Mouse (Mus musculus): ENCODE data around the gene Lpin2. TPM values are rescaled to one million over a fixed set of nuclear protein-coding genes. Genes with fewer than 3 reads are reported as not detected.

The Lpin2 gene
- polyA plus RNA-seq, 1 experiment from 2014 or later, result 35.5 TPM

DNA sequence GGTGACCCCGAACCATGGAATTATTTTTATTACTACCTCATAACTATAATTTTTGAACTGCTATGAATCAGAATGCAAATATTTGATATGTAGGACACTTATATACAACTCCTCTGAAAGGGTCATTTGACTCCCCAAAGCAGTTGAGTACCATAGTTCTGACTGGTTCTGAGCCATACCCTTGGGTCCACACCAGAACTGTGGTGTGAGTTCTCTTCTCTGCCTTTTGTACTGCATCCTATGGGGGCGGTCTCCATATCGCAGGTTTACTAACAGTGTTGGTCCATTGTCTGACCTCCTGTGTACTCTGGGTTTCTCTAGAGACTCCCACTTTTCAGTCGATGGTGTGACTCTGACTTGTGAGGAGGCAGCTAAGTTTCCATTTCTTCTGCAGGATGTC, 63.7 kb downstream of the Lpin2 start:
- H3K4me1 ChIP-seq (replicated peaks), result no peaks in the 10 kb centered on the region
- WGBS, result 92% methylated on average over 4 of the region's 4 CpGs
- H3K36me3 ChIP-seq, result peaks cover 88% of the 10 kb centered on the region
- H3K9me3 ChIP-seq, result no peaks in the 10 kb centered on the region
- no peak overlapping the region for H3K4me3 ChIP-seq (replicated peaks)
- ATAC-seq, result no peak
- no peak overlapping the region for H3K4me2 ChIP-seq (replicated peaks)
- H3K9ac ChIP-seq (replicated peaks), result no peak overlapping the region
- H3K27ac ChIP-seq, result no peak overlapping the region
- no peaks in the 10 kb centered on the region for H3K27me3 ChIP-seq

GRCm38 (mm10) chr17:71248963-71249362, 66.6 kb downstream of the Lpin2 start:
- Histone ChIP-seq H3K4me1 (replicated peaks) (0 out of 2 replicates have a peak, but pooled peaks cover 2% of the 10 kb centered on the region), H3K27ac (no peak overlapping the region), H3K4me2 (replicated peaks) (no peak overlapping the region), H3K27me3 (no peaks in the 10 kb centered on the region), H3K4me3 (replicated peaks) (no peak overlapping the region), H3K36me3 (peaks cover 68% of the 10 kb centered on the region), H3K9ac (replicated peaks) (no peak overlapping the region), H3K9me3 (no peaks in the 10 kb centered on the region)
- WGBS, result 91% methylated on average over 6 of the region's 6 CpGs
- no peak for ATAC-seq

GRCm38 (mm10) chr17:71250046-71250445, 67.7 kb downstream of the Lpin2 start:
- WGBS, result 91% methylated on average over 2 of the region's 2 CpGs
- Histone ChIP-seq H3K4me3 (replicated peaks) (no peak overlapping the region), H3K36me3 (peaks cover 57% of the 10 kb centered on the region), H3K4me2 (replicated peaks) (no peak overlapping the region), H3K4me1 (replicated peaks) (0 out of 2 replicates have a peak, but pooled peaks cover 2% of the 10 kb centered on the region), H3K27ac (no peak overlapping the region), H3K9ac (replicated peaks) (no peak overlapping the region), H3K9me3 (no peaks in the 10 kb centered on the region), H3K27me3 (no peaks in the 10 kb centered on the region)
- ATAC-seq, result no peak

DNA sequence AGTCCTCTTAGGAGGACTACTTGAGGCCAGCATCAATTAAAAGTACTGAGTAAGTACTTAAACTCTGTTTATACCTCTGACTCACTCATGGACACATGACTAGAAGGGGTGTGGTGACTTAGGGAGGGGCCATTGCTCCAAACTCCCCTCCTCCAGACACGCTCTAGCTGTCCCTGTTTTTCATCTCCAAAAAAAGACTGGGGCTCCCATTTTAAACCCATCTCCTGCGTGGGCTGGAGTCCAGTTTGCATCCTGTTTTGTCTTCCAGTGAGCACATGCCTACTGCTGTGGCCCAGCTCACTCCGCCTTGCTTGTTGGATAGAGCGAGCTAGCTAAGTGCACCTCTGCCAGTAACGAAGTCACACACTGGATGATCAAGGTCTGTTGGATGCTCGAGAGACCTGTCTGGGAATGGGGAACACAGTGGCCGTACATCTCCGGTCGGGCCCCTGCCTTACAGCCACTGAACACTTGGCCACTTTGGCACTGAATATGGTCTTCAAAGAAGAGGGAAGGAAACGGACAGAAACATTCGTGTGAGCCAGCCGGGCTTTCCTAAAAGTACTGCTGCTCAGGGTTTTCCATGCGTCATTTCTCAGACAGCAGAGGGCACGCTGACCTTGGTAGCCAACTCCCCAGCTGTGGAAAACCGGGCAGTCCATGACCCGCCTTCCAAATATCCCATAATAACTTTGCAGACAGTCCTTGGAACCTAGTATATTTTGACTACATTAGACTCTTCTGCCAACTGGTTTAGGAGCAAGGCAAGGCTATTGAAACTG, 68.7 kb downstream of the Lpin2 start:
- 90% methylated on average over 16 of the region's 16 CpGs for WGBS
- Histone ChIP-seq H3K4me2 (replicated peaks) (no peak overlapping the region), H3K9me3 (no peaks in the 10 kb centered on the region), H3K27me3 (no peaks in the 10 kb centered on the region), H3K4me1 (replicated peaks) (0 out of 2 replicates have a peak, but pooled peaks cover 2% of the 10 kb centered on the region), H3K27ac (no peak overlapping the region), H3K36me3 (peaks cover 48% of the 10 kb centered on the region), H3K4me3 (replicated peaks) (no peak overlapping the region), H3K9ac (replicated peaks) (no peak overlapping the region)
- ATAC-seq, result no peak

GRCm38 (mm10) chr17:71251601-71252001, 69.2 kb downstream of the Lpin2 start:
- no peak for ATAC-seq
- WGBS, result 75% methylated on average over 6 of the region's 6 CpGs
- Histone ChIP-seq H3K4me1 (replicated peaks) (0 out of 2 replicates have a peak, but pooled peaks cover 2% of the 10 kb centered on the region), H3K4me3 (replicated peaks) (no peak overlapping the region), H3K9me3 (no peaks in the 10 kb centered on the region), H3K27me3 (no peaks in the 10 kb centered on the region), H3K9ac (replicated peaks) (no peak overlapping the region), H3K27ac (no peak overlapping the region), H3K4me2 (replicated peaks) (no peak overlapping the region), H3K36me3 (peaks cover 42% of the 10 kb centered on the region)

DNA sequence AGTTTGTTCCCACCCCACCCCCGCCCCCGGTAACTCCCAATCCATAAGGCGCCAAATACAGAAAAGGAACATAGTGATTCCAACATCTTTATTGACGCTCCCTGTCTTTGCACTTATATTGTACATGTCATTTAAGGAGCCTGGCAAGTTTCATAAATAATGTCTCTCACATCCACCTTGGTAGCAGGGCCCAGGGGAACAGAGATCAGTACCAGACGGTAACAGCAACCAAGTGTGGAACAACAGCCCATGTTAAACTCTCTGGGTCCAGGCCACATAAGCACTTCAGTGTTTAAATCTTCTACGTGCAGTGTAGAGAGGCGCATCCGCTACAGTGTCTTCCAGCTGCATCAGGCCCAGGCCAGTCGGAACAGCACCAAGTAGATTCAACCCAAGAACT, 69.7 kb downstream of the Lpin2 start:
- 90% methylated on average over 9 of the region's 9 CpGs for WGBS
- no peak overlapping the region for H3K4me3 ChIP-seq (replicated peaks)
- H3K36me3 ChIP-seq, result peaks cover 37% of the 10 kb centered on the region
- ATAC-seq, result no peak
- no peak overlapping the region for H3K27ac ChIP-seq
- H3K9me3 ChIP-seq, result no peaks in the 10 kb centered on the region
- no peaks in the 10 kb centered on the region for H3K27me3 ChIP-seq
- H3K4me1 ChIP-seq (replicated peaks), result 0 out of 2 replicates have a peak, but pooled peaks cover 2% of the 10 kb centered on the region
- H3K4me2 ChIP-seq (replicated peaks), result no peak overlapping the region
- H3K9ac ChIP-seq (replicated peaks), result no peak overlapping the region

DNA sequence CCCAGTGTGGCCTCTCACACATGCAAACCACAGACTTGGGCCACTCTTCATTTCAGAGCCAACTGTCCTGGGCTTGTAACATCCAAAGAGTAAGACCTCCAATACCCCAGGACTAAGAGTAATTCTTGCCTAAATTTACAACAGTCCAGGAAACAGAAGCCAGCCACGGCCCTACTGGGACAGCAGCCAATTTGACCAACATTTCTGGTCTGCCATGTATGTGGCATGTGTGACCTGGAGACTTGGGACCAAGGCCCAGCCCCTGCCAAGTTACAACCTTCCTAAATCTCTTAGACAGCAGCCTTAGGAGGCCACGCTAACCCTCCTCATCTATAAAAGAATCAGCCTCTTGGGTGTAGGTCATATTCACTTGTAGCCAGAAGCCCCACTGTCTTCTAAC, 71.0 kb downstream of the Lpin2 start:
- no peak overlapping the region for H3K9ac ChIP-seq (replicated peaks)
- 92% methylated on average over 2 of the region's 2 CpGs for WGBS
- ATAC-seq, result no peak
- H3K4me3 ChIP-seq (replicated peaks), result no peak overlapping the region
- H3K9me3 ChIP-seq, result no peaks in the 10 kb centered on the region
- no peaks in the 10 kb centered on the region for H3K27me3 ChIP-seq
- 0 out of 2 replicates have a peak, but pooled peaks cover 2% of the 10 kb centered on the region for H3K4me1 ChIP-seq (replicated peaks)
- H3K36me3 ChIP-seq, result peaks cover 25% of the 10 kb centered on the region
- no peak overlapping the region for H3K27ac ChIP-seq
- no peak overlapping the region for H3K4me2 ChIP-seq (replicated peaks)

GRCm38 (mm10) chr17:71254106-71254505, 71.7 kb downstream of the Lpin2 start:
- Histone ChIP-seq H3K36me3 (peaks cover 18% of the 10 kb centered on the region), H3K27ac (no peak overlapping the region), H3K4me2 (replicated peaks) (no peak overlapping the region), H3K9me3 (no peaks in the 10 kb centered on the region), H3K9ac (replicated peaks) (no peak overlapping the region), H3K4me3 (replicated peaks) (no peak overlapping the region), H3K4me1 (replicated peaks) (0 out of 2 replicates have a peak, but pooled peaks cover 2% of the 10 kb centered on the region), H3K27me3 (no peaks in the 10 kb centered on the region)
- 88% methylated on average over 5 of the region's 5 CpGs for WGBS
- no peak for ATAC-seq

- Histone ChIP-seq H3K27ac (no peak overlapping the region), H3K9ac (replicated peaks) (no peak overlapping the region), H3K9me3 (no peaks in the 10 kb centered on the region), H3K36me3 (peaks cover 17% of the 10 kb centered on the region), H3K4me1 (replicated peaks) (0 out of 2 replicates have a peak, but pooled peaks cover 2% of the 10 kb centered on the region), H3K4me2 (replicated peaks) (no peak overlapping the region), H3K4me3 (replicated peaks) (no peak overlapping the region), H3K27me3 (no peaks in the 10 kb centered on the region)
- 59% methylated on average over 6 of the region's 6 CpGs for WGBS
- ATAC-seq, result no peak
Measured at GRCm38 (mm10) chr17:71254736-71255135, 72.4 kb downstream of the Lpin2 start.

GRCm38 (mm10) chr17:71256068-71256615, 73.8 kb downstream of the Lpin2 start:
- no peak for ATAC-seq
- Histone ChIP-seq H3K4me1 (replicated peaks) (0 out of 2 replicates have a peak, but pooled peaks cover 2% of the 10 kb centered on the region), H3K27ac (no peak overlapping the region), H3K9ac (replicated peaks) (no peak overlapping the region), H3K27me3 (no peaks in the 10 kb centered on the region), H3K9me3 (no peaks in the 10 kb centered on the region), H3K4me3 (replicated peaks) (no peak overlapping the region), H3K36me3 (peaks cover 7% of the 10 kb centered on the region; the same call in 1 of the 2 replicates), H3K4me2 (replicated peaks) (no peak overlapping the region)
- 89% methylated on average over 14 of the region's 14 CpGs for WGBS

- Histone ChIP-seq H3K4me2 (replicated peaks) (no peak overlapping the region), H3K4me3 (replicated peaks) (no peak overlapping the region), H3K27ac (no peak overlapping the region), H3K27me3 (no peaks in the 10 kb centered on the region), H3K9me3 (no peaks in the 10 kb centered on the region), H3K36me3 (peaks cover 6% of the 10 kb centered on the region; the same call in 1 of the 2 replicates), H3K4me1 (replicated peaks) (no peaks in the 10 kb centered on the region), H3K9ac (replicated peaks) (no peak overlapping the region)
- no peak for ATAC-seq
- WGBS, result 91% methylated on average over 13 of the region's 13 CpGs
Measured at GRCm38 (mm10) chr17:71256806-71257536, 74.6 kb downstream of the Lpin2 start.

- WGBS, result 84% methylated on average over 11 of the region's 11 CpGs
- Histone ChIP-seq H3K36me3 (no peaks in the 10 kb centered on the region), H3K4me1 (replicated peaks) (no peaks in the 10 kb centered on the region), H3K9ac (replicated peaks) (no peak overlapping the region), H3K4me3 (replicated peaks) (no peak overlapping the region), H3K9me3 (no peaks in the 10 kb centered on the region), H3K27me3 (no peaks in the 10 kb centered on the region), H3K27ac (no peak overlapping the region), H3K4me2 (replicated peaks) (no peak overlapping the region)
- ATAC-seq, result no peak
Measured at GRCm38 (mm10) chr17:71259727-71260126, 77.4 kb downstream of the Lpin2 start.
